Mouse (Mus musculus): ENCODE measurements around the gene Gpr3.

- TF ChIP-seq CTCF (IDR thresholded peaks at IDR 0.05; ENCODE audit: low read depth, low read length) (no peak), POLR2A (IDR thresholded peaks at IDR 0.05; ENCODE audit: borderline replicate concordance, low read depth, low read length) (no peak)
These were observed 42.2 kb downstream of the Gpr3 start for GRCm38 (mm10) chr4:133170056-133170524.
